Mouse (Mus musculus) kidney, postnatal 0 days (tissue): ENCODE measurements around the gene Rpf1. TPM values are rescaled to one million over a fixed set of nuclear protein-coding genes. Genes with fewer than 3 reads are reported as not detected.

Source experiments
- ATAC-seq: fragments of 200-750 bp; cut with Nextera tagmentation; replicated peaks from 2 replicates; pipeline ENCODE4 v1.8.0; 2017; ENCODE audit warnings: low read depth, moderate number of reproducible peaks, moderate TSS enrichment, moderate library complexity; ENCODE audit not compliant: low FRiP score
- DNase-seq: peaks from one replicate; pipeline ENCODE4 v3.0.0-alpha.2; 2016; ENCODE audit warnings: low spot score
- H3K27ac ChIP-seq: fragments of 300-500 bp; sonication (generic); 2 replicates; pipeline ENCODE4 v1.5.1; 2014; ENCODE audit warnings: mild to moderate bottlenecking
- H3K27me3 ChIP-seq: fragments of 300-500 bp; sonication (generic); 2 replicates; pipeline ENCODE4 v1.6.1; 2014; ENCODE audit warnings: low read length, mixed read lengths; ENCODE audit not compliant: insufficient read depth
- H3K36me3 ChIP-seq: fragments of 300-500 bp; sonication (generic); 2 replicates; pipeline ENCODE4 v1.6.1; 2014; ENCODE audit warnings: low read length, mixed read lengths; ENCODE audit not compliant: insufficient read depth
- H3K4me1 ChIP-seq: fragments of 300-500 bp; sonication (generic); replicated peaks from 2 replicates; pipeline ENCODE4 v1.6.1; 2014; ENCODE audit warnings: antibody characterized with exemption, low read length, mixed read lengths; ENCODE audit not compliant: insufficient read depth
- H3K4me2 ChIP-seq: fragments of 300-500 bp; sonication (generic); 2 replicates; pipeline ENCODE4 v1.6.1; 2014; ENCODE audit warnings: mild to moderate bottlenecking, low read length, moderate library complexity, mixed read lengths
- H3K4me3 ChIP-seq: fragments of 300-500 bp; sonication (generic); replicated peaks from 2 replicates; pipeline ENCODE4 v1.5.1; 2014; ENCODE audit warnings: low read depth, low read length
- H3K9ac ChIP-seq: fragments of 300-500 bp; sonication (generic); 2 replicates; pipeline ENCODE4 v1.6.1; 2014; ENCODE audit warnings: low read depth, low read length
- H3K9me3 ChIP-seq: fragments of 300-500 bp; sonication (generic); replicated peaks from 2 replicates; pipeline ENCODE4 v1.6.1; 2016; ENCODE audit warnings: low read length, inconsistent platforms, mixed read lengths
- CTCF ChIP-seq: IDR thresholded peaks from 2 replicates; pipeline ENCODE4 v1.5.1; 2016; ENCODE audit warnings: antibody characterized with exemption, low read depth, mild to moderate bottlenecking, moderate library complexity
- WGBS: fragments of 180-500 bp; shearing (Covaris S2); extraction: QIAGEN DNeasy Blood & Tissue Kit; methylation state at CpG from one replicate; pipeline ENCODE4 v1.1.7; 2014; 5-methylcytosine and 5-hydroxymethylcytosine counted together
- polyA plus RNA-seq: library from polyadenylated mRNA; unstranded; fragments of >200 nt; fragmentation: Nextera tagmentation; extraction: Ambion mirVana; gene quantifications from 2 replicates; pipeline ENCODE4 v1.2.1, GENCODE M21; 2015

Gene Rpf1
- polyA plus RNA-seq, 1 experiment from 2014 or later: 58.1 TPM

DNA sequence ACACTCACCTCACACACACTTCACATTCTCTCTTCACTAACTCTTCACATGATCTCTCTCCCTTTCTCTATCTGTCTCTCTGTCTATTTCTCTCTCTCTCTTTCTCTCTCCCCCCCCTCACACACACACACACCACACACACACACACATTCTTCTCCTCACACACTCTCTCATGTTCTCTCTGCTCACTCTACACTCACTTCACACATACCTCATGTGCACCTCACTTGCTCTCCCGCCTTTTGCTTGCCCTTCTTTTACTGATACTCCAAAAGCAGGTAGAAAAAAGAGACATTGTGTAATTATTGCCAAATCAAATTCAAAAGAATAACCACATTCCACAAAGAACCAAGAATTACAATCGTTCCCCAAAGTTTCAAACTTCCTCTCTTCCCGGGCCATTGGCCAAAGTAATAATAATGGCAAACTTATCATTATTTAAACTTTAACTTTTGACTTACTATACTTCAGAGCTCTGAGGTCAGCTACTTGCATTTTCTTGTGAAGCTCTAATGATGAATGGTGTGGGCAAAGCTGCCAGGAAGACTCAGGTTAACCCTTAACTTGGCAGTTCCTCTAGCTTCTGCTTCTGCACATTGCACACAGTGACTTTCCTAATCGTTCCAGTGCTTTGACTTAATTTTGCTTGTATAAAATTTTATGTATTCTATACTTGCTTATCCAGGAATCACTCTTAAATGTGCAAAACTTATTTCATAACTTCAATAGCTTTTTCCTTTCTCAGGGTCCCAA, 19.5 kb upstream of the Rpf1 start:
- WGBS: 40% methylated on average over 4 of the region's 4 CpGs
- no peak for TF ChIP-seq CTCF
- DNase-seq (peak; percentile 13), ATAC-seq (no peak)
- H3K4me1 ChIP-seq: no peaks in the 10 kb centered on the region
- no peak overlapping the region for H3K4me2 ChIP-seq
- H3K27ac ChIP-seq: no peak overlapping the region
- no peak overlapping the region for H3K4me3 ChIP-seq
- no peaks in the 10 kb centered on the region; the same call in 1 of the 2 replicates for H3K9me3 ChIP-seq
- H3K9ac ChIP-seq: no peak overlapping the region
- H3K36me3 ChIP-seq: no peaks in the 10 kb centered on the region
- no peaks in the 10 kb centered on the region for H3K27me3 ChIP-seq

DNA sequence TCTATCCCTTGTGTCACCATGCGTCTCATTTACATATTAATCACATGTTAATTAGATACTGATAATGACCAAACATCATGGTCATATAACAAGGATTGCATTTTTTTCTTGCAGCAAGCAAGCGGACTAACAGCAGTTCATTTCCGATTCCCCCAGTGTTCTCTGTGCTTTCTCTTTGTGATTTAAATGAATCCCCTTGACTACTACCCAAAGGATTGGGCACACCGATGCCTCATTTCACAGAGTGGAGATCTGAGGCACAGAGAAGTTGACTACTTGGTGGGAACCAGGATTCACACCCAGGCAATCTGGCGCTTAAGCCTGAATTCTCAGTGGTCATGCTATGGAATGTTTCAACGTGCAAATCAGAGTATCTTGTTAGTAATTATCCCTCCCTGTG, 13.8 kb upstream of the Rpf1 start:
- Histone ChIP-seq H3K4me2 (no peak overlapping the region), H3K27ac (no peak overlapping the region), H3K27me3 (no peaks in the 10 kb centered on the region), H3K36me3 (no peaks in the 10 kb centered on the region), H3K4me3 (no peak overlapping the region), H3K9ac (no peak overlapping the region), H3K9me3 (no peaks in the 10 kb centered on the region), H3K4me1 (no peaks in the 10 kb centered on the region)
- WGBS: 67% methylated on average over 6 of the region's 6 CpGs
- ATAC-seq (no peak), DNase-seq (no peak)
- TF ChIP-seq CTCF: no peak

DNA sequence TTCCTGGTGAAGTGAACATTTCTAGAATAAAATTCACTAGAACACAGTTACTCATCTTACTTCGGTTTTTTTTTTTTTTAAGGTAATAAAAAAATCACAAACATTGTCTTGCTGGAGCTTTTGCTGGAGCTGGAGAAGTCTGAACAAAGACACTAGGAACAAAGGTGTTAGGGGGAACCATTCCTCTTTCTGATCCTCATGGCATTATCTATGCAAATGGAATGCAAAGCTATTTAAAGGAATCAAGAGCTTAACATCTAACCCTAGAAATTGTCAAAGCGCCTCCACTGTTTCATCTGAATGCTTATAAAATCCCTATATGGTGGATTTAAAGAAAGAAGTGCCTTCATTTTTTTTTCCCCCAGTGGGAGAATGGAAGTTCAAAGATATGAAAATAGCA, 7.1 kb upstream of the Rpf1 start:
- DNase-seq: no peak
- no peaks in the 10 kb centered on the region for H3K27me3 ChIP-seq
- WGBS: 56% methylated on average over 2 of the region's 2 CpGs

DNA sequence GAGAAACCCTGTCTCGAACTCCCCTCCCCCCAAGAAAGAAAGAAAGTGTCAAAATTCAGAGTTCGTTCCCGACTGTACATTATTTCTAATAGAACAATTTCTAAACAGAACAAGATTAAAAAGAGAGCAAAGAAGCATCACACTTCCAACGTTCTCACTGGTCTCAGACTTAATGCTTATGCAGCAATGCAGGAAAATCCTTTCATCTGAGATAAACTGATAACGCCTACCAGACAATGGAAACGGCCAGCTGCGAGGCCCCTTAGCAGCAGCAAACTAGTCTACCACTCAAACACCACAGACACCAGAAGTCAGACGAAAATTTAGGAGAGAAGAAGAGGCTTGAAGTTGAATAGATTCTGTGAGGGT, 407 bp upstream of the Rpf1 start:
- 14% methylated on average over 8 of the region's 8 CpGs for WGBS
- TF ChIP-seq CTCF: no peak
- Histone ChIP-seq H3K4me2 (peak overlapping the region; percentile 57), H3K4me1 (no peaks in the 10 kb centered on the region), H3K36me3 (0 out of 2 replicates have a peak, but pooled peaks cover 7% of the 10 kb centered on the region), H3K4me3 (peak overlapping the region; percentile 66), H3K9me3 (no peaks in the 10 kb centered on the region), H3K27me3 (no peaks in the 10 kb centered on the region), H3K9ac (peak overlapping the region; percentile 72; the same call in 1 of the 2 replicates), H3K27ac (peak overlapping the region; percentile 99)
- DNase-seq (no peak), ATAC-seq (no peak)

More for the DNA sequence above, 7.1 kb upstream of the Rpf1 start:
- Histone ChIP-seq H3K36me3 (no peaks in the 10 kb centered on the region), H3K27ac (no peak overlapping the region), H3K4me3 (no peak overlapping the region), H3K9me3 (no peaks in the 10 kb centered on the region), H3K4me2 (no peak overlapping the region), H3K9ac (no peak overlapping the region), H3K4me1 (no peaks in the 10 kb centered on the region)
- no peak for TF ChIP-seq CTCF
- ATAC-seq: no peak

DNA sequence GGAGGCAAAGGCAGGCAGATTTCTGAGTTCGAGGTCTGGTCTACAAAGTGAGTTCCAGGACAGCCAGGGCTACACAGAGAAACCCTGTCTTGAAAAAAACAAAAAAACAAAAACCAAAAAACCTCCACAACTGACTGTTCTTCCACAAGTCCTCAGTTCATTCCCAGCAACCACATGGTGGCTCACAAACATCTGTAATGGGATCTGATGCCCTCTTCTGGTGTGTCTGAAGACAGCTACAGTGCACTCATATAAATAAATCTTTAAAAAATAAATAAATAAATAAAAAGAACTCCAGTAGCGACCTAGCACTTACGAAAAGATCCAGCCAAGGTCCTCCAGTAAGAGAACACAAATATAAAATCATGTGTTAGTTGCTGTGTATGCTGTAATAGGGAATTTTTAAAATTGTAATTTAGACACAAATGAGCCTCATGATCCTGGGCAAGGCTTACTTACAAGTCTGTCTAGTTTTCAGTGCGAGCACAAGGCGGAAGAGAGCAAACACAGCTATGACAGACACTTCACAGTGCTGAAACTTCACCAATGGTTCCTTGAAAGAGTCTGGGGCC, 917 bp downstream of the Rpf1 start:
- Histone ChIP-seq H3K4me3 (peak overlapping the region; percentile 66), H3K27ac (peak overlapping the region; percentile 99), H3K4me1 (no peaks in the 10 kb centered on the region), H3K9me3 (no peaks in the 10 kb centered on the region), H3K9ac (peak overlapping the region; percentile 72), H3K27me3 (no peaks in the 10 kb centered on the region), H3K4me2 (peak overlapping the region; percentile 57), H3K36me3 (0 out of 2 replicates have a peak, but pooled peaks cover 9% of the 10 kb centered on the region)
- DNase-seq: no peak
- ATAC-seq: no peak
- 29% methylated on average over 5 of the region's 5 CpGs for WGBS
- TF ChIP-seq CTCF: peak; percentile 16; the same call in 1 of the 2 replicates

DNA sequence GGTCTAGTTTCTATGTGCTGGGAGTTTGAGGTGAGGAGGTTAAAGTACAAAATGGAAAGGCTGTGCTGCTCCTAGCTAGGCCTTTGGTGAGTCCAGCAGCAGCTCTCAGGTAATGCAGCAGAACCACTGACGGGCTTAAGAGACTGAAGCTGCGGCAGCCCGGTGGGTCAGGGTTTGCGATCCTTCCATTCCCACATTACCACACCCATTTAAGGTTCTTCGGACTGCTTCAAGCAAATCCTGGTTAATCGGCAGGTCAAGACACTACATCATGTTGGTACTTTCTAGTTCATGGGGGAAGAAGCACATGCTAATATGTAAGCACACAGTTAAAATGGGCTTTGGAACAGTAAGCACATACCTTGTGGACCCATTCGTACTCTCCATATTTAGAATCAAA, 14.5 kb downstream of the Rpf1 start:
- no peaks in the 10 kb centered on the region for H3K27me3 ChIP-seq
- ATAC-seq: no peak
- H3K4me2 ChIP-seq: no peak overlapping the region
- WGBS: 95% methylated on average over 7 of the region's 7 CpGs
- no peak overlapping the region for H3K9ac ChIP-seq
- peaks cover 8% of the 10 kb centered on the region; the same call in 1 of the 2 replicates for H3K4me1 ChIP-seq
- DNase-seq: no peak
- H3K27ac ChIP-seq: no peak overlapping the region
- H3K36me3 ChIP-seq: peaks cover 51% of the 10 kb centered on the region
- TF ChIP-seq CTCF: no peak
- H3K9me3 ChIP-seq: no peaks in the 10 kb centered on the region
- no peak overlapping the region for H3K4me3 ChIP-seq
